Mouse (Mus musculus): ENCODE results near the gene Zfp688.
"Not testable (repeated sequence)": the region's sequence is repeated elsewhere in the genome, so short reads cannot be mapped to it uniquely, and the experiment has no call there.

Gene Zfp688

GRCm38 (mm10) chr7:127421388-127422191 lies at the start of gene Zfp688:
Gene Zfp688 (minus strand): TSS chr7:127422068.
- DNase-seq (ENCODE audit: low read depth, low spot score) = peak; percentile 76

- DNase-seq (ENCODE audit: low read depth, low spot score) = no peak
Observed at GRCm38 (mm10) chr7:127471646-127472010, 49.8 kb upstream of the Zfp688 start.

GRCm38 (mm10) chr7:127470743-127471645 lies 49.1 kb upstream of the Zfp688 start:
- peak; percentile 90 for DNase-seq (ENCODE audit: low read depth, low spot score)

- DNase-seq (ENCODE audit: low read depth, low spot score) = no peak
Observed at GRCm38 (mm10) chr7:127470011-127470715, 48.3 kb upstream of the Zfp688 start.

- DNase-seq (ENCODE audit: low read depth, low spot score) = no peak
Observed at GRCm38 (mm10) chr7:127466606-127467005, 44.7 kb upstream of the Zfp688 start.

- not testable (repeated sequence) for DNase-seq (ENCODE audit: low read depth, low spot score)
Observed at GRCm38 (mm10) chr7:127465670-127466069, 43.8 kb upstream of the Zfp688 start.

GRCm38 (mm10) chr7:127465191-127465590 lies 43.3 kb upstream of the Zfp688 start:
- no peak for DNase-seq (ENCODE audit: low read depth, low spot score)

- not testable (repeated sequence) for DNase-seq (ENCODE audit: low read depth, low spot score)
Observed at GRCm38 (mm10) chr7:127459311-127459710, 37.4 kb upstream of the Zfp688 start, which contains the start of gene Prr14. Gene Prr14 (plus strand): TSS chr7:127459611.

GRCm38 (mm10) chr7:127458371-127459122 lies 36.7 kb upstream of the Zfp688 start:
- DNase-seq (ENCODE audit: low read depth, low spot score) = not testable (repeated sequence)

GRCm38 (mm10) chr7:127454905-127455304 lies 33.0 kb upstream of the Zfp688 start:
- DNase-seq (ENCODE audit: low read depth, low spot score) = no peak

GRCm38 (mm10) chr7:127453056-127453455 lies 31.2 kb upstream of the Zfp688 start:
- no peak for DNase-seq (ENCODE audit: low read depth, low spot score)

- no peak for DNase-seq (ENCODE audit: low read depth, low spot score)
Observed at GRCm38 (mm10) chr7:127449966-127450365, 28.1 kb upstream of the Zfp688 start.

- peak; percentile 89 for DNase-seq (ENCODE audit: low read depth, low spot score)
Observed at GRCm38 (mm10) chr7:127448521-127449300, 26.8 kb upstream of the Zfp688 start, which contains the start of gene Zfp689. Gene Zfp689 (minus strand): TSS chr7:127449158.

- DNase-seq (ENCODE audit: low read depth, low spot score) = no peak
Observed at GRCm38 (mm10) chr7:127443976-127444375, 22.1 kb upstream of the Zfp688 start.

GRCm38 (mm10) chr7:127437724-127438123 lies 15.9 kb upstream of the Zfp688 start:
- DNase-seq (ENCODE audit: low read depth, low spot score) = no peak

GRCm38 (mm10) chr7:127435206-127435605 lies 13.3 kb upstream of the Zfp688 start:
- no peak for DNase-seq (ENCODE audit: low read depth, low spot score)

GRCm38 (mm10) chr7:127426354-127426753 lies 4.5 kb upstream of the Zfp688 start:
- DNase-seq (ENCODE audit: low read depth, low spot score) = no peak

GRCm38 (mm10) chr7:127425911-127426310 lies 4.0 kb upstream of the Zfp688 start:
- no peak for DNase-seq (ENCODE audit: low read depth, low spot score)

- no peak for DNase-seq (ENCODE audit: low read depth, low spot score)
Observed at GRCm38 (mm10) chr7:127425291-127425690, 3.4 kb upstream of the Zfp688 start.

GRCm38 (mm10) chr7:127422247-127422646 lies 379 bp upstream of the Zfp688 start:
- DNase-seq (ENCODE audit: low read depth, low spot score) = no peak
